Mouse (Mus musculus): ENCODE measurements around the gene Resp18. TPM values are rescaled to one million over a fixed set of nuclear protein-coding genes. Genes with fewer than 3 reads are reported as not detected.

The Resp18 gene
- polyA plus RNA-seq, 1 experiment from 2014 or later = 97.4 TPM

DNA sequence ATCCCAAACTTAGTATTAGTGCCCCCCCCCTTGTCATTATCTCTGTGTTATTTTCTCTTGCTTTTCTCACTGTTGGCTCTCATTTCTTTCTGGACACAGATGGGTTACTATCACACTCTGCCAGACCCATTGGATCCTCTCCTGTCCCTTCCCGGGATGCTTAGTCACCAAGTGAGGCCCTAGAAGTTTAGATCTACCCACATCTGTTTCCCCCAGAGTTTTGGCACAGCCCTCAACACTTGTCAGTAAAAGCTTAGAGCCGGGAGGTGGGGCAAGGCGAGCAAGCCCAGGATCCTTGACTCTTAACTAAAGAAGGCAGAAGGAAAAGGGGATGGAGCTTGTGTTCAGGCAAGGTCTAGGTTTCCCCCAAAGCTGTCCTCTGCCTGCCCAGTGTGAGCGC, 49.1 kb downstream of the Resp18 start:
- Histone ChIP-seq H3K9ac (replicated peaks) (no peak overlapping the region), H3K9me3 (no peaks in the 10 kb centered on the region), H3K4me3 (replicated peaks) (no peak overlapping the region), H3K4me2 (replicated peaks) (no peak overlapping the region), H3K27me3 (peaks cover 15% of the 10 kb centered on the region; the same call in 1 of the 2 replicates), H3K36me3 (no peaks in the 10 kb centered on the region), H3K4me1 (replicated peaks) (no peaks in the 10 kb centered on the region), H3K27ac (no peak overlapping the region)
- 74% methylated on average over 4 of the region's 4 CpGs for WGBS
- ATAC-seq = no peak

DNA sequence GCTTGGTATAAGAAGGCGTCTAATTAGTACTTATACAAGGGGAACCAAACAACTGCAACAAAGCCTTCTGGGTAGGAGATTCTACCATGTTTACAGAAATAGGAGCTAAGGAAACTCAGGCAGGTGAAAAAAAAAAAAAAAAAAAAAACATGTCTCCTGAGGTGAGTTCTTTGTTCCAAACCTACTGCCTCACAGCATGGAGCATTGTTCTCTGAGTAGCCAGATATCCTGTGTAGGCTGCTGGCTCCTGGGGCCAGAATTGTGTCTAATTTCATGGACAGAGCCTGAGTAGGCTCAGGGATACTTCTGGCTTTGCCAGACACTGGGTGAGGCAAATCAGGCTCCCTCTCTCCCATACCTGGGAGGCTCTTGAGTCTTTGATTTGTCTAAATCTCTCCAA, 50.6 kb downstream of the Resp18 start:
- WGBS = 71% methylated on average over 1 of the region's 1 CpGs
- Histone ChIP-seq H3K4me3 (replicated peaks) (no peak overlapping the region), H3K9ac (replicated peaks) (no peak overlapping the region), H3K27me3 (peaks cover 22% of the 10 kb centered on the region; the same call in 1 of the 2 replicates), H3K9me3 (no peaks in the 10 kb centered on the region), H3K36me3 (no peaks in the 10 kb centered on the region), H3K27ac (no peak overlapping the region), H3K4me1 (replicated peaks) (no peaks in the 10 kb centered on the region), H3K4me2 (replicated peaks) (no peak overlapping the region)
- no peak for ATAC-seq

DNA sequence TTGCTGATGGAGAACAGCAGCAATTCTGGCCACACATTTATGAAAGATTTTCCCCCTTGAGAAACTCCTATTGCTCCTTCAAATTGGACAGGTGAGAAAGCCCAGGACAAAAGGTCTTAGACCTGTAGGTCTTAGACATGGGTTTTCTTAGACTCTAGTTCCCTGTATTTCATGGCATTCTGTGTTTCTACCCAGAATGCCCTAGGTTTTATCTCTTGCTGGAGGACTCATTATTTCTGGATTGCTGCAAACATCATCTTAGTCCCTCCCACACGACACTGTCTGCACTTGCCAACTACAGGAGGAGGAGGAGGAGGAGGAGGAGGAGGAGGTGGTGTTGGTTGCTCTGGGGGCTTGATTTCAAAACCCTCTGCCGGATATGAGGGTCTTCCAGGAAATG, 52.1 kb downstream of the Resp18 start:
- no peak for ATAC-seq
- WGBS = 76% methylated on average over 2 of the region's 2 CpGs
- Histone ChIP-seq H3K4me3 (replicated peaks) (no peak overlapping the region), H3K36me3 (no peaks in the 10 kb centered on the region), H3K27ac (no peak overlapping the region), H3K4me2 (replicated peaks) (no peak overlapping the region), H3K9me3 (no peaks in the 10 kb centered on the region), H3K9ac (replicated peaks) (no peak overlapping the region), H3K4me1 (replicated peaks) (no peaks in the 10 kb centered on the region), H3K27me3 (peaks cover 31% of the 10 kb centered on the region)

DNA sequence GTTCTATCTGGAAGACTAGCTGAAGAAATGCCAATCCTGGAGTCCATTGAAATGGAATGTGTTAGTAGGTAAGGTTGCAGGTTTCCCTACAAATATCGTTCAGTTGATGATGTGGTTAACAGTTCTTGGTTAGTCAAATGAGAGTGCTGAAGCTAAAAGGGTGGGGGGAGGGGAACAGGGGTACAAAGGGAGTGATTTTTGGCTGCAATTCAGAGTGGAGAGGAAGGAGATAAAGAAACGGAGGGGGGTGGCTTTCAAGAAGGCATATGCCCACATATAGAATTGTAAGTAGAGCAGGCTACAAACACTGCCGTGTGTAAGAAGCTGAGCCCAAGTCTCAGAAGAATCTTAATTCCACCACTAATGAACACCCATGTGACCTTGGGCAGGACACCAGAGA, 52.7 kb downstream of the Resp18 start:
- peaks cover 38% of the 10 kb centered on the region for H3K27me3 ChIP-seq
- H3K4me3 ChIP-seq (replicated peaks) = no peak overlapping the region
- no peaks in the 10 kb centered on the region for H3K4me1 ChIP-seq (replicated peaks)
- H3K27ac ChIP-seq = no peak overlapping the region
- H3K9ac ChIP-seq (replicated peaks) = no peak overlapping the region
- no peaks in the 10 kb centered on the region for H3K36me3 ChIP-seq
- 69% methylated on average over 3 of the region's 3 CpGs for WGBS
- no peak for ATAC-seq
- no peaks in the 10 kb centered on the region for H3K9me3 ChIP-seq
- H3K4me2 ChIP-seq (replicated peaks) = no peak overlapping the region

DNA sequence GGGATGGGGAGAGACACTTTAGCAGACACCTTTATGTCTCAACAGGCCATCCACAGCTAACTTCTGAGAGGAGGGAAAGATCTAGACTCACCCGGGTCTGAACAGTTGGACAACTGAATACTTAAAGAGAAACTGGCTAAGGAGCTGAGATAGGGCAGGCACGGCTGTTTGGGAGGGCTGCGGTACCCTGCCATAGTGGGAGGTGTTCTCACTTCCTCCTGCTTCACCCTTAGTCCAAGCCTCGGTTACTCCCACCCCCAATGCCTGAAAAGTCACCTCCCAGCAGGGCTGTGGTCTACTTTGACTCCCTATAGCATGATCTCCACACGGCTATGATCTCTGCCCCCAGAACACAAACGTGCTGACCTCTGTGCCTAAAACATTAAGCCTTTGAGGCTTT, 54.7 kb downstream of the Resp18 start:
- no peak overlapping the region for H3K9ac ChIP-seq (replicated peaks)
- peaks cover 51% of the 10 kb centered on the region for H3K27me3 ChIP-seq
- H3K4me2 ChIP-seq (replicated peaks) = no peak overlapping the region
- WGBS = 77% methylated on average over 6 of the region's 6 CpGs
- H3K4me1 ChIP-seq (replicated peaks) = peaks cover 13% of the 10 kb centered on the region
- H3K9me3 ChIP-seq = no peaks in the 10 kb centered on the region
- H3K36me3 ChIP-seq = no peaks in the 10 kb centered on the region
- no peak overlapping the region for H3K4me3 ChIP-seq (replicated peaks)
- no peak overlapping the region for H3K27ac ChIP-seq
- ATAC-seq = no peak

DNA sequence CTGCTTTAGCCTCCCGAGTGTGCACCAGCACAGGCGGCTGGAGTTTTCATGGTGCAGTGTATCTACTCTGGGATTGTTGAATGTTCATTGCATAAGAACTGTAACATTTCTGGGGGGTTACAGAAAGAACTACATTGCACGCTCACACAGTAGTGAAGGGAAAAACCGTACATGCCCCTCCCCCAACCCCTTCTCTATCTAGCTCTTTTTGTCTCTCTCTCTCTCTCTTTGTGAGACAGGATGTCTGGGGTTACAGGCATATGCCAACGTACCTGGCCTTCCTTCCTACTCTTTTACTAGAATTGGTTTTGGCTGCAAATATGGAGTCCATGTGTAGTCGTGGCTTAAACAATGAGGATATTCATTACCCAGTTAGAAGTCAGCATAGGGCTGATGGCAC, 55.3 kb downstream of the Resp18 start:
- no peaks in the 10 kb centered on the region for H3K9me3 ChIP-seq
- H3K4me1 ChIP-seq (replicated peaks) = peaks cover 19% of the 10 kb centered on the region
- 83% methylated on average over 6 of the region's 6 CpGs for WGBS
- H3K27ac ChIP-seq = no peak overlapping the region
- H3K4me3 ChIP-seq (replicated peaks) = no peak overlapping the region
- H3K9ac ChIP-seq (replicated peaks) = no peak overlapping the region
- H3K4me2 ChIP-seq (replicated peaks) = no peak overlapping the region
- ATAC-seq = no peak
- H3K36me3 ChIP-seq = no peaks in the 10 kb centered on the region
- H3K27me3 ChIP-seq = peaks cover 57% of the 10 kb centered on the region

Other genes with a start within 250 kb of the Resp18 start
- gene Nhej1, start 153.2 kb downstream of the Resp18 start, polyA plus RNA-seq (2015; fragmentation: Nextera tagmentation; extraction: Ambion mirVana) = 8.6 and 8.7 TPM in 2 replicates
- gene Slc23a3, start 144.5 kb downstream of the Resp18 start, polyA plus RNA-seq (2015; fragmentation: Nextera tagmentation; extraction: Ambion mirVana) = not detected in 2 replicates
- gene Cnppd1, start 135.7 kb downstream of the Resp18 start, polyA plus RNA-seq (2015; fragmentation: Nextera tagmentation; extraction: Ambion mirVana) = 66.7 and 68.5 TPM in 2 replicates
- gene Retreg2, start 135.6 kb downstream of the Resp18 start, polyA plus RNA-seq (2015; fragmentation: Nextera tagmentation; extraction: Ambion mirVana) = 99.4 and 109 TPM in 2 replicates
- 37.8 and 39.2 TPM in 2 replicates for gene Zfand2b, start 109.8 kb downstream of the Resp18 start, polyA plus RNA-seq (2015; fragmentation: Nextera tagmentation; extraction: Ambion mirVana)
- 37.8 and 38.3 TPM in 2 replicates for gene Abcb6, start 98.0 kb downstream of the Resp18 start, polyA plus RNA-seq (2015; fragmentation: Nextera tagmentation; extraction: Ambion mirVana)
- gene Ankzf1, start 86.3 kb downstream of the Resp18 start, polyA plus RNA-seq (2015; fragmentation: Nextera tagmentation; extraction: Ambion mirVana) = 23.9 and 27.5 TPM in 2 replicates
- gene Atg9a, start 86.2 kb downstream of the Resp18 start, polyA plus RNA-seq (2015; fragmentation: Nextera tagmentation; extraction: Ambion mirVana) = 39.8 and 43.1 TPM in 2 replicates
- gene Glb1l, start 67.6 kb downstream of the Resp18 start, polyA plus RNA-seq (2015; fragmentation: Nextera tagmentation; extraction: Ambion mirVana) = 24.3 and 24.9 TPM in 2 replicates
- 137 and 152 TPM in 2 replicates for gene Stk16, start 67.6 kb downstream of the Resp18 start, polyA plus RNA-seq (2015; fragmentation: Nextera tagmentation; extraction: Ambion mirVana)
- gene Tuba4a, start 58.5 kb downstream of the Resp18 start, polyA plus RNA-seq (2015; fragmentation: Nextera tagmentation; extraction: Ambion mirVana) = 3.9 and 5.3 TPM in 2 replicates
- not detected in 2 replicates for gene A630095N17Rik, start 46.3 kb downstream of the Resp18 start, polyA plus RNA-seq (2015; fragmentation: Nextera tagmentation; extraction: Ambion mirVana)
- 47.6 and 56.7 TPM in 2 replicates for gene Dnajb2, start 42.0 kb downstream of the Resp18 start, polyA plus RNA-seq (2015; fragmentation: Nextera tagmentation; extraction: Ambion mirVana)
- 11.1 and 14.0 TPM in 2 replicates for gene Ptprn, start 13.9 kb downstream of the Resp18 start, polyA plus RNA-seq (2015; fragmentation: Nextera tagmentation; extraction: Ambion mirVana)
- 155 and 161 TPM in 2 replicates for gene Dnpep, start 39.6 kb upstream of the Resp18 start, polyA plus RNA-seq (2015; fragmentation: Nextera tagmentation; extraction: Ambion mirVana)
- 0.84 and 1.1 TPM in 2 replicates for gene Des, start 81.9 kb upstream of the Resp18 start, polyA plus RNA-seq (2015; fragmentation: Nextera tagmentation; extraction: Ambion mirVana)
- 11.2 and 12.8 TPM in 2 replicates for gene Speg, start 96.9 kb upstream of the Resp18 start, polyA plus RNA-seq (2015; fragmentation: Nextera tagmentation; extraction: Ambion mirVana)
- 78.4 and 88.8 TPM in 2 replicates for gene Gmppa, start 157.5 kb upstream of the Resp18 start, polyA plus RNA-seq (2015; fragmentation: Nextera tagmentation; extraction: Ambion mirVana)
- gene Asic4, start 172.0 kb upstream of the Resp18 start, polyA plus RNA-seq (2015; fragmentation: Nextera tagmentation; extraction: Ambion mirVana) = 57.3 and 81.6 TPM in 2 replicates
- gene Chpf, start 200.9 kb upstream of the Resp18 start, polyA plus RNA-seq (2015; fragmentation: Nextera tagmentation; extraction: Ambion mirVana) = 25.1 and 28.7 TPM in 2 replicates
- 46.1 and 47.3 TPM in 2 replicates for gene Tmem198, start 201.1 kb upstream of the Resp18 start, polyA plus RNA-seq (2015; fragmentation: Nextera tagmentation; extraction: Ambion mirVana)
- gene Obsl1, start 228.0 kb upstream of the Resp18 start, polyA plus RNA-seq (2015; fragmentation: Nextera tagmentation; extraction: Ambion mirVana) = 18.6 and 25.7 TPM in 2 replicates
- 8.5 and 12.5 TPM in 2 replicates for gene Inha, start 228.7 kb upstream of the Resp18 start, polyA plus RNA-seq (2015; fragmentation: Nextera tagmentation; extraction: Ambion mirVana)
- 20.0 and 23.6 TPM in 2 replicates for gene Stk11ip, start 243.1 kb upstream of the Resp18 start, polyA plus RNA-seq (2015; fragmentation: Nextera tagmentation; extraction: Ambion mirVana)